Mouse (Mus musculus) CH12.LX (cell line): ENCODE results near the gene Msx1.

Experiments
- CHD1 ChIP-seq: IDR thresholded peaks from 2 replicates; pipeline ENCODE4 v1.6.1; 2012; ENCODE audit warnings: low read depth, low read length, improper control_type of control experiment, inconsistent platforms
- CHD2 ChIP-seq: IDR thresholded peaks from 2 replicates; pipeline ENCODE4 v1.6.1; 2011; ENCODE audit warnings: low read length, improper control_type of control experiment
- CTCF ChIP-seq, 2 experiments: IDR thresholded peaks in 1 of 2; conservative IDR thresholded peaks in 1 of 2; 2 replicates each; pipeline ENCODE4 v1.5.1; 2011 to 2012; ENCODE audit warnings: low read depth in 2 of 2, low read length in 2 of 2, improper control_type of control experiment in 1 of 2, inconsistent platforms in 1 of 2, mild to moderate bottlenecking in 1 of 2, moderate library complexity in 1 of 2
- JUND ChIP-seq: conservative IDR thresholded peaks from 2 replicates; pipeline ENCODE4 v1.6.1; 2011; ENCODE audit warnings: low read depth, low read length, improper control_type of control experiment
- KAT2A ChIP-seq: IDR thresholded peaks from 2 replicates; pipeline ENCODE4 v1.6.1; 2012; ENCODE audit warnings: low read length, improper control_type of control experiment, inconsistent platforms; ENCODE audit not compliant: insufficient replicate concordance
- MAFK ChIP-seq: IDR thresholded peaks from 2 replicates; pipeline ENCODE4 v1.6.1; 2011; ENCODE audit warnings: low read length, improper control_type of control experiment; ENCODE audit not compliant: insufficient replicate concordance
- MAX ChIP-seq: IDR thresholded peaks from 2 replicates; pipeline ENCODE4 v1.6.1; 2011; ENCODE audit warnings: low read length, improper control_type of control experiment
- POLR2A ChIP-seq: IDR thresholded peaks from 2 replicates; pipeline ENCODE4 v1.6.1; 2011; ENCODE audit warnings: low read depth, mild to moderate bottlenecking, improper control_type of control experiment, low read length
- SIN3A ChIP-seq: IDR thresholded peaks from 2 replicates; pipeline ENCODE4 v1.6.1; 2012; ENCODE audit warnings: low read length, improper control_type of control experiment, inconsistent platforms
- UBTF ChIP-seq: IDR thresholded peaks from 2 replicates; pipeline ENCODE4 v1.6.1; 2012; ENCODE audit warnings: low read depth, mild to moderate bottlenecking, inconsistent platforms, low read length, improper control_type of control experiment, moderate library complexity

GRCm38 (mm10) chr5:37832766-37833165, 8.4 kb upstream of the Msx1 start:
- TF ChIP-seq UBTF: no peak
- TF ChIP-seq CTCF (conservative IDR thresholded peaks at IDR 0.05 in 1 of 2, IDR thresholded peaks at IDR 0.05 in 1 of 2; ENCODE audit: low read depth in 2 of 2, low read length in 2 of 2): no peak
- TF ChIP-seq CHD1: no peak
- no peak for TF ChIP-seq JUND
- TF ChIP-seq MAX: no peak
- TF ChIP-seq CHD2: no peak
- TF ChIP-seq KAT2A: no peak
- no peak for TF ChIP-seq POLR2A
- TF ChIP-seq SIN3A: no peak
- TF ChIP-seq MAFK: no peak
